Mouse (Mus musculus) erythroblast, embryonic 14.5 days (primary cell): ENCODE measurements around the gene Fgfr2.

ENCODE experiments used
- GATA1 ChIP-seq: IDR thresholded peaks from 2 replicates; pipeline ENCODE4 v1.6.1; 2012; ENCODE audit warnings: low read length, inconsistent platforms, mixed read lengths
- TAL1 ChIP-seq: IDR thresholded peaks from 3 replicates; pipeline ENCODE4 v1.6.1; 2012; ENCODE audit warnings: low read length, inconsistent platforms, mixed read lengths

GRCm38 (mm10) chr7:131333564-131333963, 1789.6 kb downstream of the Fgfr2 start, which contains the start of gene Fam24a:
- TF ChIP-seq GATA1 (no peak), TAL1 (no peak)
